Comparison of ENCODE assay signal across 8 mouse cellular contexts in the genomic region with DNA sequence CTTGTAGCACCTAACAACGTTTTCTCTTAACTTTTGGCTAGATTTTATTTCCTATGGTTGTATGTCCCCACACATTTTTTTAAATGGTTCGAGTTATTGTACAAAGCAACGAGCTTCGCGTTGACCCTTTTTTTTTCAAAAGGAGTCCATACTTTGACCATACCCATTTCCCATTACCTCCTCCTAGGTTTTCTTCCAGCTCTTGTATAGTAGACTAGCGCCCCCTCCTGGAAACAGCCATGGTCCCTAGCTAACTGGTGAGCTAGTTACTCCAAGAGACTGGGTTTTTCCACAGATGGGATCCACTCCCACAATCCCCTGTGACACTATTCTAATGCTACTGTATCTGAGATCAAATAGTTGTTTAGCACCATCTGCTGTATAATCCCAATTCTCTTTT.
DNase-seq lines count a peak whose midpoint lies in the region; ATAC-seq and TF ChIP-seq lines count a peak whose summit lies in the region.

No protein-coding gene starts in this region.

- peak; percentile 15 for DNase-seq in hindbrain, embryonic 10.5 days (ENCODE audit: low spot score)
- no peak for DNase-seq in hindbrain, embryonic 14.5 days (ENCODE audit: low spot score)
- DNase-seq in brain, embryonic 14.5 days (ENCODE audit: low read depth): peak; percentile 7
- peak; percentile 79 for DNase-seq in liver, postnatal 0 days
- DNase-seq in spleen, postnatal 4 days (ENCODE audit: low spot score in 2 of 2): peak; percentile 17 to 65
- DNase-seq in ovary, postnatal 10 days (ENCODE audit: low spot score): no peak

- no peaks in the 10 kb centered on the region for H3K36me3 ChIP-seq in hindbrain, embryonic 10.5 days
- no peaks in the 10 kb centered on the region for H3K36me3 ChIP-seq in hindbrain, embryonic 14.5 days (replicated peaks; ENCODE audit: control insufficient read depth, insufficient read depth)
- no peaks in the 10 kb centered on the region for H3K36me3 ChIP-seq in ES-Bruce4 (ENCODE audit: control insufficient read depth, insufficient read depth, low read length, poor library complexity, severe bottlenecking)
- no peaks in the 10 kb centered on the region for H3K36me3 ChIP-seq in liver, postnatal 0 days (replicated peaks; ENCODE audit: insufficient read depth, low read length)

- WGBS in hindbrain, embryonic 10.5 days: 58% methylated on average over 6 of the region's 6 CpGs
- 51% methylated on average over 6 of the region's 6 CpGs for WGBS in hindbrain, embryonic 14.5 days
- WGBS in liver, postnatal 0 days (ENCODE audit: insufficient replicate concordance): 45% methylated on average over 6 of the region's 6 CpGs

- ATAC-seq in hindbrain, embryonic 14.5 days (ENCODE audit: low FRiP score): no peak
- ATAC-seq in inflammation-experienced regulatory T-cells, adult 6 months: peak; percentile 52
- peak; percentile 56; the same call in 1 of the 2 replicates for ATAC-seq in liver, postnatal 0 days

- H3K4me1 ChIP-seq in hindbrain, embryonic 10.5 days (replicated peaks): no peaks in the 10 kb centered on the region
- no peaks in the 10 kb centered on the region for H3K4me1 ChIP-seq in hindbrain, embryonic 14.5 days (replicated peaks; ENCODE audit: control insufficient read depth, insufficient read depth, low read length)
- H3K4me1 ChIP-seq in ES-Bruce4 (ENCODE audit: control insufficient read depth, insufficient read depth, low read length): no peaks in the 10 kb centered on the region
- 0 out of 2 replicates have a peak, but pooled peaks cover 4% of the 10 kb centered on the region for H3K4me1 ChIP-seq in liver, postnatal 0 days (ENCODE audit: insufficient read depth)

- H3K9ac ChIP-seq in hindbrain, embryonic 14.5 days: no peak overlapping the region
- H3K9ac ChIP-seq in ES-Bruce4 (ENCODE audit: low read depth, poor library complexity, severe bottlenecking): no peak overlapping the region
- H3K9ac ChIP-seq in liver, postnatal 0 days (replicated peaks): no peak overlapping the region

- no peaks in the 10 kb centered on the region for H3K9me3 ChIP-seq in hindbrain, embryonic 10.5 days
- no peaks in the 10 kb centered on the region for H3K9me3 ChIP-seq in hindbrain, embryonic 14.5 days (ENCODE audit: control insufficient read depth, low read length)
- no peaks in the 10 kb centered on the region for H3K9me3 ChIP-seq in ES-Bruce4 (replicated peaks; ENCODE audit: control insufficient read depth, insufficient read depth, low read length, poor library complexity, severe bottlenecking)
- no peaks in the 10 kb centered on the region for H3K9me3 ChIP-seq in liver, postnatal 0 days (ENCODE audit: low read length)

- no peak overlapping the region for H3K4me3 ChIP-seq in hindbrain, embryonic 10.5 days
- no peak overlapping the region for H3K4me3 ChIP-seq in hindbrain, embryonic 14.5 days (replicated peaks; ENCODE audit: low read length)
- H3K4me3 ChIP-seq in ES-Bruce4 (ENCODE audit: low read depth, low read length): no peak overlapping the region
- no peak overlapping the region for H3K4me3 ChIP-seq in liver, postnatal 0 days (ENCODE audit: low read depth, low read length)

- H3K27ac ChIP-seq in hindbrain, embryonic 10.5 days: no peak overlapping the region
- no peak overlapping the region for H3K27ac ChIP-seq in hindbrain, embryonic 14.5 days
- H3K27ac ChIP-seq in ES-Bruce4 (ENCODE audit: insufficient read depth, low read length): no peak overlapping the region
- H3K27ac ChIP-seq in liver, postnatal 0 days (ENCODE audit: low read depth): no peak overlapping the region

- H3K27me3 ChIP-seq in hindbrain, embryonic 10.5 days (ENCODE audit: insufficient read depth, poor library complexity, severe bottlenecking): no peaks in the 10 kb centered on the region
- no peaks in the 10 kb centered on the region for H3K27me3 ChIP-seq in hindbrain, embryonic 14.5 days (ENCODE audit: control insufficient read depth, insufficient read depth, low read length)
- no peaks in the 10 kb centered on the region for H3K27me3 ChIP-seq in ES-Bruce4 (ENCODE audit: control insufficient read depth, insufficient read depth, low read length, poor library complexity, severe bottlenecking)
- no peaks in the 10 kb centered on the region for H3K27me3 ChIP-seq in liver, postnatal 0 days (ENCODE audit: insufficient read depth, low read length)

- peak; percentile 8 for TF ChIP-seq CTCF in ES-Bruce4 (IDR thresholded peaks at IDR 0.05; ENCODE audit: low read depth, low read length)
- TF ChIP-seq CTCF in brain, embryonic 14.5 days (IDR thresholded peaks at IDR 0.05; ENCODE audit: borderline replicate concordance, extremely low read depth, insufficient read depth, insufficient read length): no peak; the same call in 1 of the 2 replicates
- peak; percentile 75 for TF ChIP-seq CTCF in liver, postnatal 0 days (IDR thresholded peaks at IDR 0.05; ENCODE audit: low read depth)

- TF ChIP-seq POLR2A in ES-Bruce4 (IDR thresholded peaks at IDR 0.05; ENCODE audit: insufficient read depth, low read length): no peak
- TF ChIP-seq POLR2A in brain, embryonic 14.5 days (IDR thresholded peaks at IDR 0.05; ENCODE audit: borderline replicate concordance, extremely low read depth, insufficient read depth, insufficient read length, poor library complexity, severe bottlenecking): no peak

- no peak overlapping the region for H3K4me2 ChIP-seq in hindbrain, embryonic 14.5 days (replicated peaks)
- no peak overlapping the region for H3K4me2 ChIP-seq in liver, postnatal 0 days (ENCODE audit: low read depth, low read length)

- no peak for TF ChIP-seq EP300 in ES-Bruce4 (IDR thresholded peaks at IDR 0.05; ENCODE audit: insufficient read depth, low read depth, low read length)
- no peak for TF ChIP-seq EP300 in liver, postnatal 0 days (IDR thresholded peaks at IDR 0.05; ENCODE audit: low read depth)

Comparison
In these comparisons a context has a peak if more than half of its experiments do, and no peak if none do; other contexts are left out.
1. DNase-seq: peak in hindbrain, embryonic 10.5 days (single experiment), brain, embryonic 14.5 days (single experiment), liver, postnatal 0 days (single experiment) and spleen, postnatal 4 days (2 of 2); none in hindbrain, embryonic 14.5 days (single experiment) and ovary, postnatal 10 days (single experiment).